Mouse (Mus musculus) embryonic facial prominence, embryonic 11.5 days (tissue): ENCODE results near the gene Cyb5b. TPM values are rescaled to one million over a fixed set of nuclear protein-coding genes. Genes with fewer than 3 reads are reported as not detected.
"Not testable (repeated sequence)": the region's sequence is repeated elsewhere in the genome, so short reads cannot be mapped to it uniquely, and the experiment has no call there.

Experiments
- ATAC-seq: fragments of 200-750 bp; cut with Nextera tagmentation; replicated peaks from 2 replicates; pipeline ENCODE4 v1.8.0; 2017; ENCODE audit warnings: low read depth; ENCODE audit not compliant: insufficient number of reproducible peaks, low FRiP score, low TSS enrichment
- DNase-seq: peaks from one replicate; pipeline ENCODE4 v3.0.0-alpha.2; 2015; ENCODE audit warnings: low spot score
- H3K27ac ChIP-seq: fragments of 300-500 bp; sonication (generic); replicated peaks from 2 replicates; pipeline ENCODE4 v1.5.1; 2014; ENCODE audit warnings: mild to moderate bottlenecking, low read depth, low read length, control low read depth
- H3K27me3 ChIP-seq: fragments of 300-500 bp; sonication (generic); 2 replicates; pipeline ENCODE4 v1.6.1; 2014; ENCODE audit warnings: mild to moderate bottlenecking, low read length, moderate library complexity, mixed read lengths; ENCODE audit not compliant: control insufficient read depth, insufficient read depth
- H3K36me3 ChIP-seq: fragments of 300-500 bp; sonication (generic); replicated peaks from 2 replicates; pipeline ENCODE4 v1.6.1; 2014; ENCODE audit warnings: low read depth, mild to moderate bottlenecking, low read length, moderate library complexity, mixed read lengths; ENCODE audit not compliant: control insufficient read depth, insufficient read depth
- H3K4me1 ChIP-seq: fragments of 300-500 bp; sonication (generic); 2 replicates; pipeline ENCODE4 v1.6.1; 2014; ENCODE audit warnings: low read length, mixed read lengths; ENCODE audit not compliant: control insufficient read depth, insufficient read depth
- H3K4me2 ChIP-seq: fragments of 300-500 bp; sonication (generic); 2 replicates; pipeline ENCODE4 v1.6.1; 2014; ENCODE audit warnings: low read depth, mild to moderate bottlenecking, control low read depth, low read length, moderate library complexity
- H3K4me3 ChIP-seq: fragments of 300-500 bp; sonication (generic); 2 replicates; pipeline ENCODE4 v1.5.1; 2014; ENCODE audit warnings: low read depth, low read length, control low read depth
- H3K9ac ChIP-seq: fragments of 300-500 bp; sonication (generic); replicated peaks from 2 replicates; pipeline ENCODE4 v1.6.1; 2014; ENCODE audit warnings: mild to moderate bottlenecking, control low read depth, low read length
- H3K9me3 ChIP-seq: fragments of 300-500 bp; sonication (generic); replicated peaks from 2 replicates; pipeline ENCODE4 v1.6.1; 2016; ENCODE audit warnings: mild to moderate bottlenecking, low read length, inconsistent platforms, mixed read lengths; ENCODE audit not compliant: control insufficient read depth
- WGBS: fragments of 180-500 bp; shearing (Covaris S2); extraction: QIAGEN DNeasy Blood & Tissue Kit; methylation state at CpG from one replicate; pipeline ENCODE4 v1.1.7; 2014; 5-methylcytosine and 5-hydroxymethylcytosine counted together
- polyA plus RNA-seq: library from polyadenylated mRNA; unstranded; fragments of >200 nt; fragmentation: Nextera tagmentation; extraction: Ambion mirVana; gene quantifications from 2 replicates; pipeline ENCODE4 v1.2.1, GENCODE M21; 2014

Gene Cyb5b
- polyA plus RNA-seq, 1 experiment from 2014 or later, result 145 TPM

DNA sequence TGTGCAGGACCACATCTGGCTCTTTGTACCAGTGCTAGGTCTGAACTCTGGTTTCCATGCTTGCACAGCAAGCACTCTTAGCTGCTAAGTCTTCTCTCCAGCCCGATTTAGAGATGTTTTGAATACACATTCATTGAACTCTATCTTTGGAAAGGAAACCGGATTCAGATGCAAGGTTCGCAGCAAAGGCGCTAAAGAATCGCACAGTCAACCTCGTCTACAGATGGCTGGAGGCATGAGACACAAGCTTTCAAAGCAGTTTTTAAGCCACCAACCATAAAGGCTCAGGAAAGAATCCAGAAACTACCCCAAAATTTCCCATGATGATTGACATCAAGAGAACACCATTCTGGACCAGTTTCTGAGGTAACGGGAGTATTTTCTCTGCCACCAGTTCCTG, 61.6 kb downstream of the Cyb5b start:
- ATAC-seq (no peak), DNase-seq (no peak)
- Histone ChIP-seq H3K4me2 (no peak overlapping the region), H3K27me3 (no peaks in the 10 kb centered on the region), H3K9ac (no peak overlapping the region), H3K27ac (no peak overlapping the region), H3K9me3 (no peaks in the 10 kb centered on the region), H3K4me3 (no peak overlapping the region), H3K4me1 (no peaks in the 10 kb centered on the region), H3K36me3 (no peaks in the 10 kb centered on the region)
- 91% methylated on average over 7 of the region's 7 CpGs for WGBS

GRCm38 (mm10) chr8:107217230-107217629, 66.8 kb downstream of the Cyb5b start:
- not testable (repeated sequence) for H3K36me3 ChIP-seq, DNase-seq, H3K9ac ChIP-seq, H3K27ac ChIP-seq, H3K27me3 ChIP-seq, H3K4me1 ChIP-seq, H3K4me3 ChIP-seq, H3K4me2 ChIP-seq, ATAC-seq, H3K9me3 ChIP-seq
- 69% methylated on average over 6 of the region's 7 CpGs for WGBS

GRCm38 (mm10) chr8:107218091-107218490, 67.7 kb downstream of the Cyb5b start:
- H3K4me3 ChIP-seq, result no peak overlapping the region
- no peak for DNase-seq
- H3K27me3 ChIP-seq, result no peaks in the 10 kb centered on the region
- no peak overlapping the region for H3K4me2 ChIP-seq
- 89% methylated on average over 8 of the region's 8 CpGs for WGBS
- H3K9ac ChIP-seq, result no peak overlapping the region
- ATAC-seq, result no peak
- no peaks in the 10 kb centered on the region for H3K4me1 ChIP-seq
- H3K9me3 ChIP-seq, result no peaks in the 10 kb centered on the region
- H3K27ac ChIP-seq, result no peak overlapping the region
- H3K36me3 ChIP-seq, result no peaks in the 10 kb centered on the region

DNA sequence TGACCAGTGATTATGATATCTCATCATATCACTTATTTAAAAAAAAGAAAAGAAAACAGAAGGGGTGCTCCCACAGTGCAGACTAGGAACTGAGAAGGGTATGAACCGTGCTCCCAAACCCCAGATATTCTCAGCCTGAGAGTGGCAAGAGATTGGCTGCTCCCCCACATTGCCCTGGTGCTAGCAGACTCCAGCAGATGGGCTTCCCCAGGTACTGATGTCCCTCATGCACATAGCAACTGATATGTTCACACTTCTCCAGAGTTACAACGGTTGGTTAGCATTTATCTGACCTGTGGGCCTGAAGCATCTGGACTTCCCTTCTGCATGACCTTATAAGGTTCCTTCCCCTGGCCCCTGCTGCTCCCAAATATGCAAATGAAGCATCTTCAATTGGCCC, 68.6 kb downstream of the Cyb5b start:
- H3K4me3 ChIP-seq, result no peak overlapping the region
- H3K9ac ChIP-seq, result no peak overlapping the region
- no peak for DNase-seq
- no peak overlapping the region for H3K27ac ChIP-seq
- WGBS, result 68% methylated on average over 2 of the region's 2 CpGs
- no peak for ATAC-seq
- no peaks in the 10 kb centered on the region for H3K4me1 ChIP-seq
- H3K36me3 ChIP-seq, result no peaks in the 10 kb centered on the region
- no peaks in the 10 kb centered on the region for H3K9me3 ChIP-seq
- H3K4me2 ChIP-seq, result no peak overlapping the region
- no peaks in the 10 kb centered on the region for H3K27me3 ChIP-seq

DNA sequence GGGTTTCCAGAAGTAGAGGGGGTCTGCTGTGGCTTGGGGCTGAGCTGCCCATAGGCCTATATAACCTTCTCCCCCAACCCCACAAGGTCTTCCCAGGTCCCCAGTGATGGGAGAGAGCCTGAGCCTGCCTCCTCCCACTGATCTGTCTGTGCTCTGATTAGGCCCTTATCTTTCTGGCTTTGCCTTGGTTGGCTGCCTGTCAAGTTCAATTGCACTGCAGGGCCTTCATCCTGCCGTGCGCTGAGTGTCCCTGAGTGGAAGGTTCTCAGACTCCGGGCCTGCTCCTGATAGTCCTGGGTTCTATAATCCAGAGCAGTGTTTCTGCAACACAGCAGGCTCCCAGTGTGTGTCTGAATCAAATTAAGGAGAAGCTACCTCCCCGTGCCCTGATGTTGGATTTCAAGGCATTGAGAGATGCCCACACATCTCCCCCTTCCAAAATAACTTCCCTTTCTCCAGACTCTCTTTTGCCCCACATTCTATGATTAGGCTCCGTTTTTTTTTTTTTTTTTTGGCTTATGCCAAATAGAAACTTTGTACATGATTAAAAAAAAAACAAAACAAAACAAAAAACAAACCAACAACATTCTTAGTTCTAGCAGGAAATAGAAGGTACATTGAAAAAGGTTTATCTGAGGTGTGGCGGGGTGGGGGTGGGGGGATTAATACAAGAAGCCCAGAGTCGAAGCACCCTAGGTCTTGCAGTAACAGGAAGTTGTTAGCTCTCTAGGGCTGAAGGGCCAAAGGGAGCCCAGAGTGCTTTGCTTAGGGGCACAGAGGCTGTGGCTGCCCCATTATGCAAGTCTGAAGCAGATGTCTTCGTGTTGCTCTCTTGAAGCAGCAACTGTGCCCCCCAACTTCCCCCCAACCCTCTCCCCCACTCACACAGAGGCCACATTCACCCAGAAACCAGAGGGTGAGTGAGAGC, 71.7 kb downstream of the Cyb5b start:
- WGBS, result 33% methylated on average over 8 of the region's 8 CpGs
- no peaks in the 10 kb centered on the region for H3K27me3 ChIP-seq
- H3K27ac ChIP-seq, result no peak overlapping the region
- H3K4me3 ChIP-seq, result no peak overlapping the region
- H3K4me1 ChIP-seq, result no peaks in the 10 kb centered on the region
- H3K9ac ChIP-seq, result no peak overlapping the region
- no peak for DNase-seq
- ATAC-seq, result no peak
- no peaks in the 10 kb centered on the region for H3K36me3 ChIP-seq
- no peak overlapping the region for H3K4me2 ChIP-seq
- no peaks in the 10 kb centered on the region for H3K9me3 ChIP-seq

DNA sequence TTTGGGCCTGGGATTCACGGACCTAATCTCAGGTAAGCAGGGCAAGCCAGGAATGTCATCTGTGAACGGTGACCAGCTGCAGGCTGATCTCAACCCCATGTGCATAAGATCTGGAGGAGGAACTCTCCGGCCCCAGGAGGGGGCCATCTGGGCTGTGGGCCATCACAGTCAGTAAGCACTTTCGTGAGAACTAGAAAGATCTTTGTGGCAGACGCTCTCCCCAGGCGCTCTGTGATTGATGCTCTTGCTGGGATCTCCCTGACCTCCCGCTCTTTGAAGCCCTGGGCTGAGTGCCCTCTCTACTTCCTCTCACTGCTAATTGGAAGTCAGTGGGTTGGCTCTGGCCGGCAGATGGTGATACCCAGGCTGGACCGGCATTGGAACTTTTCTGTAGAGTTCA, 75.7 kb downstream of the Cyb5b start:
- H3K4me1 ChIP-seq, result no peaks in the 10 kb centered on the region
- H3K4me3 ChIP-seq, result no peak overlapping the region
- H3K4me2 ChIP-seq, result no peak overlapping the region
- H3K36me3 ChIP-seq, result no peaks in the 10 kb centered on the region
- no peak for DNase-seq
- no peak overlapping the region for H3K27ac ChIP-seq
- ATAC-seq, result no peak
- no peaks in the 10 kb centered on the region for H3K9me3 ChIP-seq
- H3K27me3 ChIP-seq, result no peaks in the 10 kb centered on the region
- 32% methylated on average over 9 of the region's 9 CpGs for WGBS
- no peak overlapping the region for H3K9ac ChIP-seq

DNA sequence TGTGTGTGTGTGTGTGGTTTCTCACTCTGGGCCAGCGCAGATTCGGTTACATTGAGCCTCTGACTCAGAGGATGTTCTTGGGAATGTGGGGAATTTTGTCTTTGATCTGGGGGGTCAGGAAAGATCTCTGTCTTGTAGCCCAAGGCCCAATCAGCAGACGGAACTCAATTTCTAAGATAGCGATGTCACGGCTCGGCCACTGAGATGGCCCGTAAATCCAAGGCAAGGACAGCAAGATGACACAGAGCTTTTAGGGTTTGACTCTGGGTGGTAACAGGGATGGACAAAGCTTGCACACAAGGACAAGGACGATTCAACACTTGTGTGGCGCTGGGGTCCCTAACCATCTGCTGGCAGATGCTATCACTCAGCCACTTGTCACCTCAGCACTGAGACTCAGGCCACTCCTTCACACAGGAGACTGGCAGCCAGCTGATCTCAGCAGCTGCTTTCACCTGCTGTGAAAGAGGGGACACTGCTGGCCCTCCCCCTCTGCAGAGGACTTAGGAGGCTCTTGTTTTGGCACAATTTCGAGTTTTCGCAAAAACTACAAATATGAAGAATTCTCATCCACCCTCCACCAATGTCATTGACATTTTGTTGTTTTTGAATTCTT, 76.7 kb downstream of the Cyb5b start:
- ATAC-seq (no peak), DNase-seq (no peak)
- no peaks in the 10 kb centered on the region for H3K27me3 ChIP-seq
- H3K27ac ChIP-seq, result no peak overlapping the region
- no peak overlapping the region for H3K4me3 ChIP-seq
- no peaks in the 10 kb centered on the region for H3K9me3 ChIP-seq
- no peak overlapping the region for H3K4me2 ChIP-seq
- H3K36me3 ChIP-seq, result no peaks in the 10 kb centered on the region
- no peak overlapping the region for H3K9ac ChIP-seq
- WGBS, result 50% methylated on average over 11 of the region's 11 CpGs
- H3K4me1 ChIP-seq, result no peaks in the 10 kb centered on the region

- 88% methylated on average over 3 of the region's 3 CpGs for WGBS
- Histone ChIP-seq H3K9ac (no peak overlapping the region), H3K4me3 (no peak overlapping the region), H3K4me2 (no peak overlapping the region), H3K36me3 (no peaks in the 10 kb centered on the region), H3K27me3 (no peaks in the 10 kb centered on the region), H3K9me3 (no peaks in the 10 kb centered on the region), H3K27ac (no peak overlapping the region), H3K4me1 (no peaks in the 10 kb centered on the region)
- DNase-seq (no peak), ATAC-seq (no peak)
These were observed 82.8 kb downstream of the Cyb5b start for GRCm38 (mm10) chr8:107233251-107233650.
